Mouse (Mus musculus) MEL (cell line): ENCODE measurements around the gene Thsd4. TPM values are rescaled to one million over a fixed set of nuclear protein-coding genes. Genes with fewer than 3 reads are reported as not detected.

Experiments
- DNase-seq: peaks from one replicate; pipeline ENCODE4 v3.0.0; 2011; ENCODE audit warnings: low read depth, low spot score
- H3K27ac ChIP-seq: 2 replicates; pipeline ENCODE4 v1.5.1; 2012; ENCODE audit warnings: low read depth, mild to moderate bottlenecking, control low read depth, low read length, moderate library complexity; ENCODE audit not compliant: control insufficient read depth
- H3K27me3 ChIP-seq, 2 experiments: fragments of 150-350 bp in 1 of 2; sonication (generic) in 1 of 2; 2 replicates each; pipeline ENCODE4 v1.6.1; 2012; ENCODE audit warnings: low read length in 2 of 2, mild to moderate bottlenecking in 2 of 2, improper control_type of control experiment in 1 of 2, moderate library complexity in 1 of 2; ENCODE audit not compliant: insufficient read depth in 2 of 2, control insufficient read depth in 1 of 2
- H3K36me3 ChIP-seq, 2 experiments: 2 replicates each; pipeline ENCODE4 v1.6.1; 2012 to 2014; ENCODE audit warnings: low read length in 2 of 2, improper control_type of control experiment in 1 of 2, inconsistent platforms in 1 of 2, mild to moderate bottlenecking in 1 of 2; ENCODE audit not compliant: insufficient read depth in 2 of 2, control insufficient read depth in 1 of 2
- H3K4me1 ChIP-seq, 2 experiments: fragments of 150-350 bp in 1 of 2; sonication (generic) in 1 of 2; 2 replicates each; pipeline ENCODE4 v1.6.1; 2012; ENCODE audit warnings: low read length in 2 of 2, improper control_type of control experiment in 1 of 2, mild to moderate bottlenecking in 1 of 2; ENCODE audit not compliant: insufficient read depth in 2 of 2, control insufficient read depth in 1 of 2
- H3K4me3 ChIP-seq, 2 experiments: fragments of 150-350 bp in 1 of 2; sonication (generic) in 1 of 2; 2 replicates each; pipeline ENCODE4 v1.5.1; 2012; ENCODE audit warnings: low read depth in 2 of 2, low read length in 2 of 2, mild to moderate bottlenecking in 2 of 2, moderate library complexity in 2 of 2, control low read depth in 1 of 2, improper control_type of control experiment in 1 of 2; ENCODE audit not compliant: control insufficient read depth in 1 of 2, insufficient read depth in 1 of 2
- H3K79me2 ChIP-seq: 2 replicates; pipeline ENCODE4 v1.6.1; 2012; ENCODE audit warnings: mild to moderate bottlenecking, low read length, moderate library complexity; ENCODE audit not compliant: control insufficient read depth, poor library complexity, insufficient read depth
- H3K9ac ChIP-seq: 2 replicates; pipeline ENCODE4 v1.6.1; 2012; ENCODE audit warnings: low read depth, mild to moderate bottlenecking, control low read depth, low read length, moderate library complexity; ENCODE audit not compliant: control insufficient read depth, poor library complexity, severe bottlenecking
- H3K9me3 ChIP-seq: fragments of 150-350 bp; sonication (generic); replicated peaks from 2 replicates; pipeline ENCODE4 v1.6.1; 2012; ENCODE audit warnings: mild to moderate bottlenecking, low read length, improper control_type of control experiment, moderate library complexity; ENCODE audit not compliant: insufficient read depth
- BHLHE40 ChIP-seq: IDR thresholded peaks from 2 replicates; pipeline ENCODE4 v1.6.1; 2012; ENCODE audit warnings: low read depth, mild to moderate bottlenecking, inconsistent platforms, low read length, improper control_type of control experiment, borderline replicate concordance
- E2F4 ChIP-seq: IDR thresholded peaks from 2 replicates; pipeline ENCODE4 v1.6.1; 2011; ENCODE audit warnings: low read depth, low read length, improper control_type of control experiment, borderline replicate concordance
- GABPA ChIP-seq: IDR thresholded peaks from 2 replicates; pipeline ENCODE4 v1.6.1; 2012; ENCODE audit warnings: low read depth, mild to moderate bottlenecking, inconsistent platforms, low read length, improper control_type of control experiment, moderate library complexity
- GATA1 ChIP-seq: IDR thresholded peaks from 2 replicates; pipeline ENCODE4 v1.6.1; 2011; ENCODE audit warnings: low read depth, low read length, improper control_type of control experiment
- JUND ChIP-seq: IDR thresholded peaks from 2 replicates; pipeline ENCODE4 v1.6.1; 2011; ENCODE audit warnings: low read depth, mild to moderate bottlenecking, improper control_type of control experiment, low read length
- KAT2A ChIP-seq: conservative IDR thresholded peaks from 2 replicates; pipeline ENCODE4 v1.6.1; 2012; ENCODE audit warnings: low read depth, low read length, improper control_type of control experiment, inconsistent platforms
- MAFK ChIP-seq: IDR thresholded peaks from 2 replicates; pipeline ENCODE4 v1.6.1; 2011; ENCODE audit warnings: low read depth, mild to moderate bottlenecking, low read length, improper control_type of control experiment, borderline replicate concordance
- MAX ChIP-seq: IDR thresholded peaks from 2 replicates; pipeline ENCODE4 v1.6.1; 2011; ENCODE audit warnings: low read length, improper control_type of control experiment
- MXI1 ChIP-seq: IDR thresholded peaks from 2 replicates; pipeline ENCODE4 v1.6.1; 2011; ENCODE audit warnings: mild to moderate bottlenecking, low read depth, low read length, improper control_type of control experiment
- MYB ChIP-seq: IDR thresholded peaks from 2 replicates; pipeline ENCODE4 v1.6.1; 2011; ENCODE audit warnings: mild to moderate bottlenecking, low read depth, low read length, improper control_type of control experiment
- POLR2AphosphoS2 ChIP-seq: IDR thresholded peaks from 2 replicates; pipeline ENCODE4 v1.6.1; 2011; ENCODE audit warnings: low read length, improper control_type of control experiment
- RAD21 ChIP-seq: IDR thresholded peaks from 2 replicates; pipeline ENCODE4 v1.6.1; 2011; ENCODE audit warnings: mild to moderate bottlenecking, low read depth, low read length, improper control_type of control experiment
- TAL1 ChIP-seq: IDR thresholded peaks from 2 replicates; pipeline ENCODE4 v1.6.1; 2012; ENCODE audit warnings: mild to moderate bottlenecking, inconsistent platforms, low read length, moderate library complexity, mixed read lengths
- TBP ChIP-seq: IDR thresholded peaks from 2 replicates; pipeline ENCODE4 v1.8.0; 2011; ENCODE audit warnings: low read depth, low read length, improper control_type of control experiment
- TCF12 ChIP-seq: IDR thresholded peaks from 2 replicates; pipeline ENCODE4 v1.6.1; 2014; ENCODE audit warnings: low read depth, mild to moderate bottlenecking, inconsistent platforms, low read length, improper control_type of control experiment, moderate library complexity
- UBTF ChIP-seq: IDR thresholded peaks from 2 replicates; pipeline ENCODE4 v1.6.1; 2012; ENCODE audit warnings: low read depth, mild to moderate bottlenecking, inconsistent platforms, low read length, improper control_type of control experiment, moderate library complexity, borderline replicate concordance; ENCODE audit not compliant: insufficient read depth
- USF2 ChIP-seq, 2 experiments: IDR thresholded peaks; 2 replicates each; pipeline ENCODE4 v1.6.1; 2011 to 2012; ENCODE audit warnings: improper control_type of control experiment in 2 of 2, low read length in 2 of 2, borderline replicate concordance in 1 of 2, inconsistent platforms in 1 of 2, low read depth in 1 of 2, mild to moderate bottlenecking in 1 of 2; ENCODE audit not compliant: insufficient read depth in 1 of 2
- ZC3H11A ChIP-seq: IDR thresholded peaks from 2 replicates; pipeline ENCODE4 v1.6.1; 2012; ENCODE audit warnings: low read depth, mild to moderate bottlenecking, inconsistent platforms, low read length, improper control_type of control experiment
- ZNF384 ChIP-seq: IDR thresholded peaks from 2 replicates; pipeline ENCODE4 v1.6.1; 2012; ENCODE audit warnings: low read depth, mild to moderate bottlenecking, inconsistent platforms, low read length, improper control_type of control experiment
- polyA plus RNA-seq, 2 experiments: library from polyadenylated mRNA; stranded (reverse) in 1 of 2; unstranded in 1 of 2; fragments of >175 nt in 1 of 2; fragments of >200 nt in 1 of 2; gene quantifications; 2 replicates each; pipeline versions ENCODE4 v1.2.1 to v1.2.4; 2012; ENCODE audit warnings: low replicate concordance in 2 of 2, low read depth in 1 of 2; ENCODE audit not compliant: insufficient read length in 2 of 2, insufficient read depth in 1 of 2, missing spikeins in 1 of 2
- total RNA-seq: library from RNA; depleted of rRNA; stranded (reverse); fragments of 300-350 nt; gene quantifications from 2 replicates; pipeline ENCODE4 v1.2.3, GENCODE M21; 2012

Thsd4 gene
- total and polyA plus RNA-seq, 3 experiments, result 0.08 TPM; not detected in 1

DNA sequence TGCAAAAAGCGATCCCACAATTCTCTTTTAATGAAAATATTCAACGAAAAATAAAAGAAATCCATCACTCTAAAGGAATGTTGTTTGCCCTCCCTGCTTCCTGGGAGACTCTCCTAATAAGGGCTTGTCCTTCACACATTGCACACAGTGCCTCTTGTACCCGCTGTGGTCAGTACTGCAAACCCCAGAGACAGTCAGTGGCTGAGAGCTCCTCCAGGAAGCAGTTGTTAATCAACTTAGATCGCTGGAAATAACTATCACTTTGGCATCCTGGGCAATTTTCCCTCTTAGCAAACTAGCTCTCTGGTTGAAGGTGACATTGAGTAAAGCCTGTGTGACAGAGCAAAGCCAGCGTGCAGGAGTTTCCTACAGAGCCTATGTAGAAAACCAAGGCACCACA lies 5.2 kb upstream of the Thsd4 start:
- Histone ChIP-seq H3K27me3 (no peaks in the 10 kb centered on the region; a peak in 1 of 4 replicates), H3K27ac (no peak overlapping the region), H3K9me3 (no peaks in the 10 kb centered on the region), H3K9ac (no peak overlapping the region), H3K36me3 (no peaks in the 10 kb centered on the region), H3K4me3 (no peak overlapping the region), H3K4me1 (no peaks in the 10 kb centered on the region), H3K79me2 (no peaks in the 10 kb centered on the region)
- no peak for DNase-seq
- TF ChIP-seq GATA1, result no peak
- no peak for TF ChIP-seq POLR2AphosphoS2
- no peak for TF ChIP-seq ZNF384
- no peak for TF ChIP-seq TCF12
- TF ChIP-seq TAL1, result no peak
- no peak for TF ChIP-seq MAFK
- no peak for TF ChIP-seq MYB
- no peak for TF ChIP-seq MAX
- no peak for TF ChIP-seq E2F4
- no peak for TF ChIP-seq ZC3H11A
- no peak for TF ChIP-seq GABPA
- TF ChIP-seq UBTF, result no peak
- no peak for TF ChIP-seq JUND
- TF ChIP-seq KAT2A, result no peak
- no peak for TF ChIP-seq MXI1
- TF ChIP-seq TBP, result no peak
- no peak for TF ChIP-seq USF2 (IDR thresholded peaks at IDR 0.05; ENCODE audit: borderline replicate concordance in 1 of 2, insufficient read depth in 1 of 2, low read depth in 1 of 2, low read length in 2 of 2)

DNA sequence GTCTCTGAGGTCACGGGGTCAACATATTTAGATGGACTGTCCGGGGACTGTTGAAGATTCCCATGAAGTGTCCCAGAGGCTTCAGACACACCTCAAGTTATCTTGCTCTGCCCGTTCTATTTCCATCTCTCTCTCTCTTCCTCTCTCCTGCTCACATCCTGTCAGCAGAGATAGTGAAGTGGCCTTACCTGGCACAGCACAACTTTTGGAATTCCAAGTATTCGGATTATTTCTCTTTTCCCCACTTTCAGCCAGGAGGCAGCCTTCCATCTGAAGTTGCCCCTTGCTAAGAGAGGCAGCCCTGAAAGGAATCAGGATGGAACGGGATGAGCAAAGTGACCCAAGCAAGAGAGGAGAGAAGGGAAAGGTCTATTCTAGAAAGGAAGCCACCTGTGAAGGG lies 4.3 kb upstream of the Thsd4 start:
- Histone ChIP-seq H3K4me1 (no peaks in the 10 kb centered on the region), H3K79me2 (no peaks in the 10 kb centered on the region), H3K27me3 (no peaks in the 10 kb centered on the region), H3K4me3 (no peak overlapping the region), H3K9me3 (no peaks in the 10 kb centered on the region), H3K36me3 (no peaks in the 10 kb centered on the region), H3K27ac (no peak overlapping the region), H3K9ac (no peak overlapping the region)
- no peak for DNase-seq
- TF ChIP-seq MYB, result no peak
- no peak for TF ChIP-seq POLR2AphosphoS2
- no peak for TF ChIP-seq RAD21
- TF ChIP-seq BHLHE40, result no peak
